Mouse (Mus musculus) megakaryocyte, embryonic 14.5 days (primary cell): ENCODE measurements around the gene Ceacam3.

Experiments used
- FLI1 ChIP-seq: IDR thresholded peaks from 2 replicates; pipeline ENCODE4 v1.6.1; 2012; ENCODE audit warnings: low read length, inconsistent platforms, mixed read lengths
- GATA1 ChIP-seq: IDR thresholded peaks from 3 replicates; pipeline ENCODE4 v1.6.1; 2012; ENCODE audit warnings: mixed read lengths, low read length, inconsistent platforms, borderline replicate concordance

- TF ChIP-seq GATA1, result no peak
- TF ChIP-seq FLI1, result no peak
Observed at GRCm38 (mm10) chr7:17155634-17156033, 5.6 kb downstream of the Ceacam3 start.
